Mouse (Mus musculus): ENCODE data around the gene Dclk3.

DNA sequence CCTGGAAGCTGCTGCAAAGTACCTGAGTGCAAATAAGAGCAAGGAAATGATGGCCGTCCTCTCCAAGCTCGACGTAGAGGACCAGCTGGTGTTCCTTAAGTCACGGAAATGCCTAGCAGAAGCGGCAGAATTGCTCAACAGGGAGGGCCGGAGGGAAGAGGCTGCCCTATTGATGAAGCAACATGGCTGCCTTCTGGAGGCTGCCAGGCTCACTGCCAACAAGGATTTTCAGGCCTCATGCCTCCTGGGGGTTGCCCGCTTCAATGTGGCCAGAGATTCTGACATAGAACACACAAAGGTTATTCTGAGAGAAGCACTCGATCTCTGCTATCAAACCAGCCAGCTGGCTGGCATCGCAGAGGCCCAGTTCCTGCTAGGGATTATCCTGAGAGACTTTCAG lies 48.9 kb upstream of the Dclk3 start:
- TF ChIP-seq POLR2A (IDR thresholded peaks at IDR 0.05; ENCODE audit: insufficient read depth, low read depth, low read length) = no peak
- no peak for TF ChIP-seq CTCF (IDR thresholded peaks at IDR 0.05)
- TF ChIP-seq EP300 (IDR thresholded peaks at IDR 0.05; ENCODE audit: insufficient read depth, low read depth, low read length) = no peak
